Comparison of ENCODE assay signal across 8 mouse cellular contexts in genomic region chr15:12119129-12119466, GRCm38 (mm10). TPM values are rescaled to one million over a fixed set of nuclear protein-coding genes. Genes with fewer than 3 reads are reported as not detected.
DNase-seq lines count a peak whose midpoint lies in the region; ATAC-seq and TF ChIP-seq lines count a peak whose summit lies in the region.

No protein-coding gene starts in this region.

- 0 out of 2 replicates have a peak, but pooled peaks cover 6% of the 10 kb centered on the region for H3K36me3 ChIP-seq in heart, postnatal 0 days (replicated peaks; ENCODE audit: control insufficient read depth, insufficient read depth, low read length)
- no peaks in the 10 kb centered on the region for H3K36me3 ChIP-seq in hindbrain, embryonic 14.5 days (replicated peaks; ENCODE audit: control insufficient read depth, insufficient read depth)
- no peaks in the 10 kb centered on the region for H3K36me3 ChIP-seq in midbrain, embryonic 14.5 days (ENCODE audit: control insufficient read depth, insufficient read depth, low read length)

- H3K27me3 ChIP-seq in heart, postnatal 0 days (ENCODE audit: control insufficient read depth, insufficient read depth, low read length) = no peaks in the 10 kb centered on the region
- no peaks in the 10 kb centered on the region for H3K27me3 ChIP-seq in hindbrain, embryonic 14.5 days (ENCODE audit: control insufficient read depth, insufficient read depth, low read length)
- H3K27me3 ChIP-seq in midbrain, embryonic 14.5 days (ENCODE audit: control insufficient read depth, insufficient read depth, low read length) = no peaks in the 10 kb centered on the region

- H3K4me1 ChIP-seq in heart, postnatal 0 days (ENCODE audit: control insufficient read depth, insufficient read depth) = 0 out of 2 replicates have a peak, but pooled peaks cover 9% of the 10 kb centered on the region
- no peaks in the 10 kb centered on the region; the same call in 1 of the 2 replicates for H3K4me1 ChIP-seq in bone marrow, adult 2 months (ENCODE audit: control insufficient read depth, insufficient read depth, low read length)
- H3K4me1 ChIP-seq in hindbrain, embryonic 14.5 days (replicated peaks; ENCODE audit: control insufficient read depth, insufficient read depth, low read length) = peaks cover 15% of the 10 kb centered on the region
- H3K4me1 ChIP-seq in midbrain, embryonic 14.5 days (ENCODE audit: control insufficient read depth, insufficient read depth, low read length) = peaks cover 4% of the 10 kb centered on the region; the same call in 1 of the 2 replicates

- no peak for ATAC-seq in heart, postnatal 0 days (ENCODE audit: insufficient read depth, low read depth)
- no peak for ATAC-seq in hindbrain, embryonic 14.5 days (ENCODE audit: low FRiP score)
- ATAC-seq in midbrain, embryonic 14.5 days (ENCODE audit: low FRiP score, low TSS enrichment) = no peak

- no peaks in the 10 kb centered on the region for H3K9me3 ChIP-seq in heart, postnatal 0 days (replicated peaks; ENCODE audit: control insufficient read depth, low read length)
- no peaks in the 10 kb centered on the region for H3K9me3 ChIP-seq in hindbrain, embryonic 14.5 days (ENCODE audit: control insufficient read depth, low read length)
- H3K9me3 ChIP-seq in midbrain, embryonic 14.5 days (ENCODE audit: control insufficient read depth, low read length) = no peaks in the 10 kb centered on the region

- H3K4me3 ChIP-seq in heart, postnatal 0 days (ENCODE audit: low read depth, low read length) = peak overlapping the region; percentile 86
- peak overlapping the region; percentile 95 for H3K4me3 ChIP-seq in bone marrow, adult 2 months (replicated peaks; ENCODE audit: control insufficient read depth, low read depth, low read length)
- peak overlapping the region; percentile 95 for H3K4me3 ChIP-seq in hindbrain, embryonic 14.5 days (replicated peaks; ENCODE audit: low read length)
- peak overlapping the region; percentile 95 for H3K4me3 ChIP-seq in midbrain, embryonic 14.5 days (replicated peaks; ENCODE audit: low read depth, low read length)

- peak overlapping the region; percentile 61 for H3K4me2 ChIP-seq in heart, postnatal 0 days (ENCODE audit: low read depth, low read length)
- peak overlapping the region; percentile 80 for H3K4me2 ChIP-seq in hindbrain, embryonic 14.5 days (replicated peaks)
- peak overlapping the region; percentile 74 for H3K4me2 ChIP-seq in midbrain, embryonic 14.5 days (ENCODE audit: low read length)

- H3K9ac ChIP-seq in heart, postnatal 0 days (replicated peaks; ENCODE audit: low read depth, low read length) = peak overlapping the region; percentile 99
- peak overlapping the region; percentile 98 for H3K9ac ChIP-seq in hindbrain, embryonic 14.5 days
- H3K9ac ChIP-seq in midbrain, embryonic 14.5 days (replicated peaks; ENCODE audit: low read length) = peak overlapping the region; percentile 93

- no peak for TF ChIP-seq POLR2A in bone marrow, adult 2 months (IDR thresholded peaks at IDR 0.05; ENCODE audit: borderline replicate concordance, control insufficient read depth, low read depth, low read length)

- no peak for TF ChIP-seq CTCF in heart, postnatal 0 days (IDR thresholded peaks at IDR 0.05; ENCODE audit: low read depth)
- TF ChIP-seq CTCF in bone marrow, adult 2 months (IDR thresholded peaks at IDR 0.05; ENCODE audit: control insufficient read depth, insufficient read depth, low read length) = no peak

- DNase-seq in heart, postnatal 0 days (ENCODE audit: low spot score) = no peak
- no peak for DNase-seq in heart, adult 8-10 months (ENCODE audit: low spot score)
- DNase-seq in hindbrain, embryonic 14.5 days (ENCODE audit: low spot score) = no peak
- DNase-seq in midbrain, embryonic 14.5 days = no peak
- DNase-seq in spleen, postnatal 14 days (ENCODE audit: low spot score in 2 of 2) = no peak
- DNase-seq in embryo, embryonic 9.5 days (ENCODE audit: extremely low spot score) = no peak
- DNase-seq in thymus, postnatal 0 days (ENCODE audit: low spot score) = no peak

- TF ChIP-seq EP300 in heart, postnatal 0 days (IDR thresholded peaks at IDR 0.05; ENCODE audit: low read depth) = no peak

- H3K27ac ChIP-seq in heart, postnatal 0 days (ENCODE audit: low read depth) = peak overlapping the region; percentile 98
- peak overlapping the region; percentile 91; the same call in 1 of the 2 replicates for H3K27ac ChIP-seq in bone marrow, adult 2 months (ENCODE audit: control insufficient read depth, insufficient read depth, low read depth, low read length, poor library complexity)
- H3K27ac ChIP-seq in hindbrain, embryonic 14.5 days = peak overlapping the region; percentile 91; the same call in 1 of the 2 replicates
- H3K27ac ChIP-seq in midbrain, embryonic 14.5 days (replicated peaks; ENCODE audit: low read depth, low read length) = peak overlapping the region; percentile 92; the same call in 1 of the 2 replicates

- WGBS in heart, postnatal 0 days = 2% methylated on average over 7 of the region's 7 CpGs
- WGBS in bone marrow, adult 2 months = 12% methylated on average over 7 of the region's 7 CpGs
- 6% methylated on average over 7 of the region's 7 CpGs for WGBS in hindbrain, embryonic 14.5 days
- 7% methylated on average over 7 of the region's 7 CpGs for WGBS in midbrain, embryonic 14.5 days

RNA-seq across cellular contexts. Expression of gene Zfr, which starts 1.5 kb away (rescaled TPM):
- 119 and 198 TPM in 2 replicates for total RNA-seq in heart, postnatal 0 days (2014; rRNA removed; ENCODE audit: low replicate concordance)
- polyA plus RNA-seq in heart, postnatal 0 days (2015; fragmentation: Nextera tagmentation; extraction: Ambion mirVana) = 74.3 and 79.9 TPM in 2 replicates
- total RNA-seq in heart, adult 8-10 months (2022) = 10 to 100 TPM; 74.9 to 84.2 (median 79.7) TPM
- 43.0 and 57.5 TPM in 2 replicates for polyA plus RNA-seq in bone marrow, adult 2 months (2011; ENCODE audit: insufficient read depth, insufficient read length, low replicate concordance, missing spikeins)
- polyA plus RNA-seq in hindbrain, embryonic 14.5 days (2014; fragmentation: Nextera tagmentation; extraction: Ambion mirVana) = 228 and 233 TPM in 2 replicates
- 183 and 222 TPM in 2 replicates for polyA plus RNA-seq in midbrain, embryonic 14.5 days (2014; fragmentation: Nextera tagmentation; extraction: Ambion mirVana)
- polyA plus RNA-seq in thymus, postnatal 0 days (2015; fragmentation: Nextera tagmentation; extraction: Ambion mirVana) = 77.5 and 78.4 TPM in 2 replicates
